Mouse (Mus musculus) hindbrain, embryonic 15.5 days (tissue): ENCODE results near the gene G6pc2. TPM values are rescaled to one million over a fixed set of nuclear protein-coding genes. Genes with fewer than 3 reads are reported as not detected.

Source experiments
- ATAC-seq: fragments of 200-750 bp; cut with Nextera tagmentation; 2 replicates; pipeline ENCODE4 v1.8.0; 2017; ENCODE audit warnings: low read depth, moderate number of reproducible peaks, moderate TSS enrichment; ENCODE audit not compliant: low FRiP score
- H3K27ac ChIP-seq: fragments of 300-500 bp; sonication (generic); replicated peaks from 2 replicates; pipeline ENCODE4 v1.5.1; 2015; ENCODE audit warnings: mild to moderate bottlenecking, inconsistent platforms
- H3K27me3 ChIP-seq: fragments of 300-500 bp; sonication (generic); 2 replicates; pipeline ENCODE4 v1.6.1; 2015; ENCODE audit warnings: control low read depth, inconsistent platforms
- H3K36me3 ChIP-seq: fragments of 300-500 bp; sonication (generic); 2 replicates; pipeline ENCODE4 v1.6.1; 2015; ENCODE audit warnings: control low read depth, inconsistent platforms
- H3K4me1 ChIP-seq: fragments of 300-500 bp; sonication (generic); replicated peaks from 2 replicates; pipeline ENCODE4 v1.6.1; 2015; ENCODE audit warnings: control low read depth, inconsistent platforms
- H3K4me2 ChIP-seq: fragments of 300-500 bp; sonication (generic); 2 replicates; pipeline ENCODE4 v1.6.1; 2015; ENCODE audit warnings: moderate library complexity, mild to moderate bottlenecking, inconsistent platforms
- H3K4me3 ChIP-seq: fragments of 300-500 bp; sonication (generic); 2 replicates; pipeline ENCODE4 v1.5.1; 2015; ENCODE audit warnings: mild to moderate bottlenecking, inconsistent platforms
- H3K9ac ChIP-seq: fragments of 300-500 bp; sonication (generic); 2 replicates; pipeline ENCODE4 v1.6.1; 2015; ENCODE audit warnings: inconsistent platforms
- H3K9me3 ChIP-seq: fragments of 300-500 bp; sonication (generic); 2 replicates; pipeline ENCODE4 v1.6.1; 2016; ENCODE audit warnings: control low read depth, inconsistent platforms
- WGBS: fragments of 180-500 bp; shearing (Covaris S2); methylation state at CpG from one replicate; pipeline ENCODE4 v1.1.7; 2015; 5-methylcytosine and 5-hydroxymethylcytosine counted together
- polyA plus RNA-seq: library from polyadenylated mRNA; unstranded; fragments of >200 nt; fragmentation: Nextera tagmentation; extraction: Ambion mirVana; gene quantifications from 2 replicates; pipeline ENCODE4 v1.2.1, GENCODE M21; 2015

Gene G6pc2
- polyA plus RNA-seq, 1 experiment from 2014 or later, result 0.32 TPM

DNA sequence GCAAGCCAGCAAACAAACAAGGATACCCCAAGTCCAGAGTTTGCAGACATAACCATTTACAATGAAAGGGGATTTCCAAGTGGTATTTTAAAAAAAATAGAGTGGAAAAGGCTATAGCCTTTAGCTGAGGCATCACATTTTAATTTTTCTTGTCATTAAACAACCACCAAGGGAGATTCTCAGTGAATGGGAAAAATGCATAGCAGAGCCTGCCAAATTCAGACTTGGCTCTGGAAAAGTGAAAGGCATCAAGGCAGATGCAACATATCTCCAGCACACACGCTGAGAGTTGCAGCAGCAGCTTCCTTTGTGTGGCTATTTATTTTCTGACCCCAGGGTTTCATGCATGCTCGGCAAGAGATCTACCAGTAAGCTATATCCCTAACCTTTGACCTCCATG is 34.1 kb downstream of the G6pc2 start:
- no peak overlapping the region for H3K9ac ChIP-seq
- ATAC-seq, result no peak
- no peak overlapping the region for H3K4me3 ChIP-seq
- H3K4me1 ChIP-seq, result peaks cover 6% of the 10 kb centered on the region
- no peak overlapping the region for H3K4me2 ChIP-seq
- H3K27me3 ChIP-seq, result no peaks in the 10 kb centered on the region
- H3K27ac ChIP-seq, result no peak overlapping the region
- WGBS, result 22% methylated on average over 2 of the region's 2 CpGs
- no peaks in the 10 kb centered on the region for H3K36me3 ChIP-seq
- H3K9me3 ChIP-seq, result no peaks in the 10 kb centered on the region

DNA sequence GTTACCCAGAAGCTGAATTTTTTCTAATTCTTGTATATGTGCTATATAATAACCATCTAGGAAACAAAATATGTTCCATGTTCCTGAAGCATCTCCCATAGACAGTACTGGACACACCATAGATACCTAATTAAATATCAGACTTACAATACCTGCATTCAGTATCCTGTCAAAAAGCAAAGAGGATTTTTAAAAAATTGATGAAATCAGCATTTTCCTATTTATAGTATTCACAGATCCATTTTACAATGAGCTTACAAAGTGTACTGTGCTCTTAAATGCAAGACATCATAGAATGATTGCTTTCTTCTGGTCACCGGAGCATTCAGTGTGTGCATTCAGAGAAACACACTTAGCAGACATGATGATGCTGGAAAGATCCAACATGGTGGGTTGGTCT is 36.2 kb downstream of the G6pc2 start:
- Histone ChIP-seq H3K4me3 (no peak overlapping the region), H3K27me3 (no peaks in the 10 kb centered on the region), H3K9ac (no peak overlapping the region), H3K4me2 (no peak overlapping the region), H3K9me3 (no peaks in the 10 kb centered on the region), H3K36me3 (no peaks in the 10 kb centered on the region), H3K4me1 (peaks cover 6% of the 10 kb centered on the region), H3K27ac (no peak overlapping the region)
- WGBS, result 91% methylated on average over 1 of the region's 1 CpGs
- ATAC-seq, result no peak

DNA sequence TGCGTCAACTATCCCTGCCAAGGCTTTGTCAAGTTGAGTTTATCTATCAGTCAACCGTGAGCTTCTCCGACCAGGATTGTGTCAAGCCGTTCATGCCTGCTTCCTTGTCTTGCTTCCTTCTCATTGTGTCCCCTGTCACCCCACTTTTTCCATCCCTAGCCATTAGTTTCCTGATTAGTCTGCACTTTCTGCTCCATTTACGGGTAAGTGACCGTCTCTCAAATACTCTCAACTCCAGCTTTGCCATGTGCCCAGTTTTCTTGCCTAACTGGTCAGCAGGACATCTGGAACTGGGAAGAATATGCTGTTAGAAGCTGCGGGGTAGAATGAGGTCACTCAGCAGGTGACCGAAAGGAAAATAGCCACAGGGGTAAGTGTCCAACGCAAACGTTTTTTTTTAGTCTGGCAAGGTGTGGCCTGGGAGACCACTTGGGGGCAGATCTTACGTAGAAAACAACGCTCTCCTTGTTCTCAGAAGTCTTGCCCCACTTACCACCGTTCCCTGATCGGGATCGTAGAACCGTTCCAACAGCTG is 37.4 kb downstream of the G6pc2 start:
- no peak for ATAC-seq
- Histone ChIP-seq H3K9me3 (no peaks in the 10 kb centered on the region), H3K27me3 (no peaks in the 10 kb centered on the region), H3K36me3 (no peaks in the 10 kb centered on the region), H3K27ac (no peak overlapping the region), H3K4me3 (no peak overlapping the region), H3K4me2 (no peak overlapping the region), H3K4me1 (peaks cover 6% of the 10 kb centered on the region), H3K9ac (no peak overlapping the region)
- 58% methylated on average over 16 of the region's 16 CpGs for WGBS

DNA sequence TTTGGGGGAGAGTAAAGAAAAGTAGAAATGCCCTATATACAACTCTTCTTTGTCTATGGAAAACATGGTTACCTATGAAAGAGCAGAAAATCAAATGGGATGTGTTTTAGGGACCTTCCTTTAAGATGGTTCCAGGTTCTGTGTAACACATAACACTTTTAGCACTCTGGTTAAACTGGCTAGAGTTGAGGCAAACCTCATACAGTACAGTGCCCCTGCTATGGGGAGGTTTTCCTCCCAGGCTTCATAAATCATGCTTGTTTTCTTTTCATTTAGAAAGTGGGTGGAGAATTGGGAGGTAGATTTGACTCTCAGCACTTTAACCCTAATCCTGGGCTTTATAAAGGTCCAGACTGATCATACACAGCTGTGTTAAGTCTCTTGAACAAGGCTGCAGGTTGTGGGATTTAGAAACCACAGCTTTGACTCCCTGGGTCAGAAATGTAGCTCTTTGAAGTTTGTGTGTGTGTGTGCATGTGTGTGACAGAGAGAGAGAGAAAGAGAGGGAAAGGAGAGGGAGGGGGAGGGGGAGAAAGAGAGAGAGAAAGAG is 53.3 kb downstream of the G6pc2 start:
- H3K9ac ChIP-seq, result no peak overlapping the region
- no peak overlapping the region for H3K27ac ChIP-seq
- no peaks in the 10 kb centered on the region for H3K36me3 ChIP-seq
- no peak overlapping the region for H3K4me3 ChIP-seq
- H3K9me3 ChIP-seq, result no peaks in the 10 kb centered on the region
- no peaks in the 10 kb centered on the region for H3K27me3 ChIP-seq
- no peak for ATAC-seq
- no peak overlapping the region for H3K4me2 ChIP-seq
- no peaks in the 10 kb centered on the region for H3K4me1 ChIP-seq

DNA sequence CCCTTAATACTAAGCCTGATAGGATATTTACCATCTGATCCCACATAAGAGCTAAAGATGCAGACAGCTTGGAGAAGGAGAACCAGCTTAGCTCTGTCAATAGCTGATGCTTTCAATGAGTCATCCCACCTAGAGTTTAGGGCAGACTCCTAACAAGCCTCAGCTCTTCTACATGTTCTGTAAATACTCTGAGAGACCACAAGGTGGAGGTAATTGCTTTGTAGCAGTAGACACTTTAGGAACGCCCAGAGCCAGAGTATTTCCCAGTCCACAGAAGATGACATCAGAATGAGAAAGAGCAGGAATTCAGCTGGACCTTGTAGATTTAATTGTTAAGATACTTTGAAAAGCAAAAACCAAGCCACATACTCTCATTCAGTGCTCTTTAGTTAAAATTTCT is 65.0 kb downstream of the G6pc2 start:
- H3K27ac ChIP-seq, result no peak overlapping the region
- H3K9ac ChIP-seq, result no peak overlapping the region
- ATAC-seq, result no peak
- no peaks in the 10 kb centered on the region for H3K27me3 ChIP-seq
- 11% methylated on average over 1 of the region's 1 CpGs for WGBS
- no peak overlapping the region for H3K4me2 ChIP-seq
- H3K4me1 ChIP-seq, result no peaks in the 10 kb centered on the region
- H3K4me3 ChIP-seq, result no peak overlapping the region
- no peaks in the 10 kb centered on the region for H3K9me3 ChIP-seq
- no peaks in the 10 kb centered on the region for H3K36me3 ChIP-seq

Other genes with a start within 250 kb of the G6pc2 start
- 1.6 TPM in 2 replicates for gene Nostrin, start 75.3 kb upstream of the G6pc2 start, polyA plus RNA-seq
- gene Spc25, start 4.9 kb upstream of the G6pc2 start, polyA plus RNA-seq, result 36.4 and 51.3 TPM in 2 replicates
- gene Abcb11, start 131.5 kb downstream of the G6pc2 start, polyA plus RNA-seq, result not detected in 2 replicates
- not detected in 2 replicates for gene Dhrs9, start 169.4 kb downstream of the G6pc2 start, polyA plus RNA-seq